Mouse (Mus musculus) heart, embryonic 15.5 days (tissue): ENCODE data around the gene Rrad. TPM values are rescaled to one million over a fixed set of nuclear protein-coding genes. Genes with fewer than 3 reads are reported as not detected.
"Not testable (repeated sequence)": the region's sequence is repeated elsewhere in the genome, so short reads cannot be mapped to it uniquely, and the experiment has no call there.

Source experiments
- ATAC-seq: fragments of 200-750 bp; cut with Nextera tagmentation; replicated peaks from 2 replicates; pipeline ENCODE4 v1.8.0; 2017; ENCODE audit warnings: low read depth, moderate TSS enrichment; ENCODE audit not compliant: insufficient number of reproducible peaks, insufficient read depth, low FRiP score
- H3K27ac ChIP-seq: fragments of 300-500 bp; sonication (generic); 2 replicates; pipeline ENCODE4 v1.5.1; 2015; ENCODE audit warnings: mild to moderate bottlenecking, inconsistent platforms
- H3K27me3 ChIP-seq: fragments of 300-500 bp; sonication (generic); 2 replicates; pipeline ENCODE4 v1.6.1; 2015; ENCODE audit warnings: inconsistent platforms
- H3K36me3 ChIP-seq: fragments of 300-500 bp; sonication (generic); 2 replicates; pipeline ENCODE4 v1.6.1; 2015; ENCODE audit warnings: mild to moderate bottlenecking, inconsistent platforms
- H3K4me1 ChIP-seq: fragments of 300-500 bp; sonication (generic); replicated peaks from 2 replicates; pipeline ENCODE4 v1.6.1; 2015; ENCODE audit warnings: inconsistent platforms
- H3K4me2 ChIP-seq: fragments of 300-500 bp; sonication (generic); 2 replicates; pipeline ENCODE4 v1.6.1; 2015; ENCODE audit warnings: inconsistent platforms, mild to moderate bottlenecking, moderate library complexity
- H3K4me3 ChIP-seq: fragments of 300-500 bp; sonication (generic); 2 replicates; pipeline ENCODE4 v1.5.1; 2015; ENCODE audit warnings: mild to moderate bottlenecking, inconsistent platforms
- H3K9ac ChIP-seq: fragments of 300-500 bp; sonication (generic); 2 replicates; pipeline ENCODE4 v1.6.1; 2015; ENCODE audit warnings: mild to moderate bottlenecking, inconsistent platforms
- H3K9me3 ChIP-seq: fragments of 300-500 bp; sonication (generic); replicated peaks from 2 replicates; pipeline ENCODE4 v1.6.1; 2016; ENCODE audit warnings: inconsistent platforms
- WGBS: fragments of 180-500 bp; shearing (Covaris S2); methylation state at CpG from one replicate; pipeline ENCODE4 v1.1.7; 2015; ENCODE audit warnings: mixed read lengths; 5-methylcytosine and 5-hydroxymethylcytosine counted together
- polyA plus RNA-seq: library from polyadenylated mRNA; unstranded; fragments of >200 nt; fragmentation: Nextera tagmentation; extraction: Ambion mirVana; gene quantifications from 2 replicates; pipeline ENCODE4 v1.2.1, GENCODE M21; 2015

The Rrad gene
- polyA plus RNA-seq, result 272 and 277 TPM in 2 replicates

GRCm38 (mm10) chr8:104630981-104631663, at the start of gene Rrad:
Rrad (minus strand) TSS chr8:104631327.
- no peaks in the 10 kb centered on the region for H3K27me3 ChIP-seq
- peak within 1 kb of the TSS; percentile 95 for H3K27ac ChIP-seq
- H3K4me2 ChIP-seq, result peak within 1 kb of the TSS; percentile 65
- H3K9me3 ChIP-seq, result no peaks in the 10 kb centered on the region
- under 1% methylated on average over 25 of the region's 28 CpGs for WGBS
- ATAC-seq, result peak; percentile 81
- H3K36me3 ChIP-seq, result peaks cover 23% of the 10 kb centered on the region; the same call in 1 of the 2 replicates
- peak within 1 kb of the TSS; percentile 82 for H3K9ac ChIP-seq
- H3K4me1 ChIP-seq, result peaks cover 48% of the 10 kb centered on the region
- peak within 1 kb of the TSS; percentile 75 for H3K4me3 ChIP-seq

DNA sequence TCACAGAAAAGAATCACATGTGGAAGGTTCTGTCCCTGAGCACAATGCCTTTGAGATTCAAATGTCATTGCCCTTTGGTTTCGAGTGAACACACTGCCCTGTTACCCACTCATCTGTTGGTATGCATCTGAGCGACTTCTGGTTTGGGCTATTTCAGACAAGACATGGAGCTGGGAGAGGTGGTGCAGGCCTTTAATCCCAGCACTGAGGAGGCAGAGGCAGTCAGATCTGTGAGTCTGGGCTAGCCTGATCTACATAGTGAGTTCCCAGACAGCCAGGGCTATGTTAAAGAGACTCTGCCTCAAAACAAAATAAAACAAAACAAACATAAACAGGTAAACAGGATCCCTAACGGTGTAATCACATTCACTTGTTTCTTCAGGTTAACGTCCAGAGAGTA, 24.5 kb upstream of the Rrad start:
- no peaks in the 10 kb centered on the region for H3K36me3 ChIP-seq
- ATAC-seq, result no peak
- no peak overlapping the region for H3K4me2 ChIP-seq
- no peak overlapping the region for H3K9ac ChIP-seq
- 0 out of 2 replicates have a peak, but pooled peaks cover 6% of the 10 kb centered on the region for H3K27me3 ChIP-seq
- 70% methylated on average over 4 of the region's 4 CpGs for WGBS
- no peak overlapping the region for H3K4me3 ChIP-seq
- H3K4me1 ChIP-seq, result no peaks in the 10 kb centered on the region
- no peak overlapping the region for H3K27ac ChIP-seq
- no peaks in the 10 kb centered on the region for H3K9me3 ChIP-seq

DNA sequence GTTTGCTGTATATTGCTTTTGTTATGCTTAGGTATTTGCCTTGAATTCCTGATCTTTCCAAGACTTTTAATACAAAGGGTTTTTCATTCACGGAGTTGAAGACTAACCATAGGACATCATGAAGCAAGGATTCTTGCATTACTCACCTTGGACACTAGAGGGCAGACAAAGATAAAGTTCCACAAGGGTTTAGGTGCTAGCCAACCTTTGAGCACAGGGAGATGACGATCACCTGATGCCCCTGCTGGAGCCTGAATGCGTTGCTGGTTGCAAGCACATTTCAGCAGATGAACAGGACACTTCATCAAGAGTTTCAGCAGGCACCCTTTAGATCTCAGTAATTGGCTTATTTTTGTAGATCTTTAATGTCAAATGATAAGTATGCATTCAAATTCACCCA, 23.9 kb upstream of the Rrad start:
- no peaks in the 10 kb centered on the region for H3K36me3 ChIP-seq
- no peak overlapping the region for H3K4me2 ChIP-seq
- no peaks in the 10 kb centered on the region for H3K9me3 ChIP-seq
- no peaks in the 10 kb centered on the region for H3K4me1 ChIP-seq
- no peak overlapping the region for H3K4me3 ChIP-seq
- no peak; the same call in 1 of the 2 replicates for ATAC-seq
- WGBS, result 4% methylated on average over 3 of the region's 3 CpGs
- no peak overlapping the region for H3K9ac ChIP-seq
- H3K27me3 ChIP-seq, result 0 out of 2 replicates have a peak, but pooled peaks cover 6% of the 10 kb centered on the region
- H3K27ac ChIP-seq, result no peak overlapping the region

DNA sequence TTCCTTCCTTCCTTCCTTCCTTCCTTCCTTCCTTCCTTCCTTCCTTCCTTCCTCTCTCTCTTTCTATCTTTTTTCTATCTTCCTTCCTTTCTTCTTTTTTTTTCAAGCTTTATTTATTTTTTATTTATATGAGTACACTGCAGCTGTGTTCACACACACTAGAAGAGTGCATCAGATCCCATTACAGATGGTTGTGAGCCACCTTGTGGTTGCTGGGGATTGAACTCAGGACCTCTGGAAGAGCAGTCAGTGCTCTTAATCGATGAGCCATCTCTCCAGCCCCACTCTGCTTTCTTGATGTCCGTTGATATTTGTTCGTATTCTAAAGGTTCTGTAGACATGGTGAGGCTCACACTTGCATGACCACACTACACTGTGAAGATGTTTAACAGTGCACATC, 13.1 kb upstream of the Rrad start:
- not testable (repeated sequence) for ATAC-seq, H3K36me3 ChIP-seq, H3K4me2 ChIP-seq, H3K4me3 ChIP-seq, H3K27me3 ChIP-seq, H3K9me3 ChIP-seq, H3K9ac ChIP-seq, H3K27ac ChIP-seq
- WGBS, result 54% methylated on average over 3 of the region's 3 CpGs
- H3K4me1 ChIP-seq, result peaks cover 19% of the 10 kb centered on the region

- WGBS, result 77% methylated on average over 6 of the region's 6 CpGs
- Histone ChIP-seq H3K4me1 (peaks cover 19% of the 10 kb centered on the region), H3K36me3 (peaks cover 21% of the 10 kb centered on the region; the same call in 1 of the 2 replicates), H3K9me3 (no peaks in the 10 kb centered on the region), H3K9ac (peak overlapping the region; percentile 89), H3K4me3 (peak overlapping the region; percentile 94), H3K4me2 (peak overlapping the region; percentile 89), H3K27me3 (no peaks in the 10 kb centered on the region), H3K27ac (peak overlapping the region; percentile 85)
- ATAC-seq, result no peak
Measured at GRCm38 (mm10) chr8:104642324-104642654, 11.2 kb upstream of the Rrad start.

DNA sequence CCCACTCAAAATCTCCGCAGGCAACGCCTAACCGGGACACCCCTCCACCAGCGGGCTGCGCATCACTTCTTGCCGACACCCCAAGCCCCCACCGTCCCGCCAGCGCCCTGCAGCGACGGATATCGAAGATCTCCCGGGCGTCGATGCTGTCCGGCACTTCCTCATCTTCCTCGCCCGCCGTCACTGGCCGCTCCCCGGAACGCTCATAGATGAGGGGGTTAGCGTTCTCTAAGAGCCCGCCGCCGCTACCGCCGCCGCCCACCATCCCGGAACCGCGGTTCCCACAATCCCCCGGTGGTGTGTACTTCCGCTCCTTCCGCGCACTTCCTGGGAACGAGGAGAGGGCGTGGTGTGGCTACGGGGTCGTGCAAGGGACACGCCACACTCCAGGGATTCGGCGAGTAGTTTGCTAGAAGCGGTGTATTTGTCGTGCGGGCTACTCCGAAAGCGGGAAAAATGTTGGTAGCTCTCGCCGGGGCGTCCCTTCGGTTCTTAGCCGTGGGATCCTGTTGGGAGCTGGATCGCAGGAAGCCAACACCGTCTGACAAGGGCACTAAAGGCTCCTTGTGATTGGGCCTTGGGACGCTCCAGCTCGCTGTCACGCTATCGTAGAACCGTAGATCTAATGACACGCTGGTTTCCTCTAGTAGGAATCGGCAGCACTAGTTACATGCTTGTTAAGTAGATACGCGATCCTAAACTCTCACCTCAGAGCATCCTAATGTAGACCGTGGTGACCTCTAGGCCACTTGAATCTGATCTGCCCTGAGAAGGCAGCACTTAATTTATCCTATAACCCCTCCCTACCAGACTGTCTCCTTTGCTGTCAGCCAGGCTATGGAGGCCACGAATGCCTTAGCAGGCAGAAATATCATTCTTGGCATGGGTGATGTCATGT, 10.5 kb upstream of the Rrad start, which contains the start of gene Ciao2b:
Gene Ciao2b (minus strand): TSS at position 540 of the 898 bp plus-strand sequence.
- Histone ChIP-seq H3K9me3 (no peaks in the 10 kb centered on the region), H3K4me2 (peak within 1 kb of the TSS; percentile 89), H3K4me3 (peak within 1 kb of the TSS; percentile 94), H3K27me3 (no peaks in the 10 kb centered on the region), H3K9ac (peak within 1 kb of the TSS; percentile 89), H3K4me1 (peaks cover 19% of the 10 kb centered on the region), H3K36me3 (peaks cover 21% of the 10 kb centered on the region; the same call in 1 of the 2 replicates), H3K27ac (peak within 1 kb of the TSS; percentile 85)
- under 1% methylated on average over 66 of the region's 66 CpGs for WGBS
- ATAC-seq, result peak; percentile 93

DNA sequence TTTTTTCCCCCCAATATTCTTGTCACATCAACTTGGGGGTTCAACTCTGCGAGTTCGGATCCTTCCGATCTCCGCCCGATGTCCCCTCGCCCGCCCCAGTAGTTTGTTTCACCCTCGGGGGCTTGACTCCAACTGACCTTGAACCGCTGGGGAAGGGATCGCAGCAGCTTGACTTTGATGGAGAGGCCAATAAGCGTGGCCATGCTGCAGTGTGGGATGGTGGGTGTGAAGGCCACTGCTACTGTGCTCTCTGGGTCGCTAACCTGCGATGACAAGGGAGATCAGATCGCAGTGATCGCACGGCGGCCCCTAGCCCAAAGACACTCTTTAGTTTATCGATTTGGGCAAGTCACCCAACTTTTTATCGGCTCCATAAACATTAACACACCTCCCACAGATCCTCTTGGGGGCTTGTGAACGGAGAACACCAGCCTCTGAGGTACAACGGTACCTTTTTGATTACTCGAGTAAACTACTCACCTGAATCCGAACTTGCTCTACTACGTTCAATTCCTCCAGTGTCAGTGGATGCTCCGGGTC, 9.8 kb upstream of the Rrad start:
- no peaks in the 10 kb centered on the region for H3K27me3 ChIP-seq
- H3K27ac ChIP-seq, result peak overlapping the region; percentile 85
- ATAC-seq, result peak; percentile 16; the same call in 1 of the 2 replicates
- peak overlapping the region; percentile 89 for H3K4me2 ChIP-seq
- peak overlapping the region; percentile 89 for H3K9ac ChIP-seq
- H3K4me3 ChIP-seq, result peak overlapping the region; percentile 94
- 6% methylated on average over 25 of the region's 25 CpGs for WGBS
- no peaks in the 10 kb centered on the region for H3K9me3 ChIP-seq
- peaks cover 19% of the 10 kb centered on the region for H3K4me1 ChIP-seq
- H3K36me3 ChIP-seq, result peaks cover 21% of the 10 kb centered on the region; the same call in 1 of the 2 replicates

- H3K27ac ChIP-seq, result peak overlapping the region; percentile 85
- no peaks in the 10 kb centered on the region for H3K9me3 ChIP-seq
- H3K4me2 ChIP-seq, result peak overlapping the region; percentile 89
- H3K36me3 ChIP-seq, result peaks cover 27% of the 10 kb centered on the region; the same call in 1 of the 2 replicates
- H3K27me3 ChIP-seq, result no peaks in the 10 kb centered on the region
- 75% methylated on average over 7 of the region's 7 CpGs for WGBS
- peak overlapping the region; percentile 89 for H3K9ac ChIP-seq
- peaks cover 19% of the 10 kb centered on the region for H3K4me1 ChIP-seq
- H3K4me3 ChIP-seq, result peak overlapping the region; percentile 94
- no peak for ATAC-seq
Measured at GRCm38 (mm10) chr8:104640241-104640640, 9.1 kb upstream of the Rrad start.

- WGBS, result 90% methylated on average over 6 of the region's 6 CpGs
- peaks cover 32% of the 10 kb centered on the region; the same call in 1 of the 2 replicates for H3K36me3 ChIP-seq
- no peaks in the 10 kb centered on the region for H3K9me3 ChIP-seq
- H3K27me3 ChIP-seq, result no peaks in the 10 kb centered on the region
- no peak overlapping the region for H3K27ac ChIP-seq
- peaks cover 24% of the 10 kb centered on the region for H3K4me1 ChIP-seq
- ATAC-seq, result no peak
- H3K4me3 ChIP-seq, result no peak overlapping the region
- H3K9ac ChIP-seq, result no peak overlapping the region
- no peak overlapping the region for H3K4me2 ChIP-seq
Measured at GRCm38 (mm10) chr8:104638010-104638409, 6.9 kb upstream of the Rrad start.

- no peaks in the 10 kb centered on the region for H3K27me3 ChIP-seq
- no peak overlapping the region for H3K4me2 ChIP-seq
- H3K9me3 ChIP-seq, result no peaks in the 10 kb centered on the region
- peaks cover 32% of the 10 kb centered on the region; the same call in 1 of the 2 replicates for H3K36me3 ChIP-seq
- no peak overlapping the region for H3K4me3 ChIP-seq
- ATAC-seq, result no peak
- H3K27ac ChIP-seq, result no peak overlapping the region
- 85% methylated on average over 3 of the region's 3 CpGs for WGBS
- H3K9ac ChIP-seq, result no peak overlapping the region
- peaks cover 23% of the 10 kb centered on the region for H3K4me1 ChIP-seq
Measured at GRCm38 (mm10) chr8:104635004-104635710, 4.0 kb upstream of the Rrad start.
